ENCODE assay signal across 8 mouse cellular contexts in genomic region chr17:25874721-25875170, GRCm38 (mm10). TPM values are rescaled to one million over a fixed set of nuclear protein-coding genes. Genes with fewer than 3 reads are reported as not detected.
DNase-seq lines count a peak whose midpoint lies in the region; ATAC-seq and TF ChIP-seq lines count a peak whose summit lies in the region.

TSS of gene Mettl26 (plus strand) at chr17:25875074.

- DNase-seq in adipocyte (ENCODE audit: low spot score) = peak; percentile 93
- peak; percentile 83 to 91 for DNase-seq in gastrocnemius, adult 8-10 months (ENCODE audit: low spot score in 2 of 2)
- DNase-seq in hindbrain, postnatal 0 days (ENCODE audit: low spot score) = peak; percentile 95
- DNase-seq in left cerebral cortex, adult 18-20 months (ENCODE audit: low spot score in 2 of 2) = peak; percentile 96 to 100
- DNase-seq in lung, postnatal 4 days = peak; percentile 90 to 93
- peak; percentile 91 for DNase-seq in retina, postnatal 1 day
- DNase-seq in thymus, postnatal 4 days = peak; percentile 96

- peak within 1 kb of the TSS; percentile 79 for H3K9ac ChIP-seq in hindbrain, postnatal 0 days (replicated peaks; ENCODE audit: low read length)

- no peak for TF ChIP-seq CTCF in cortical plate, adult 2 months (IDR thresholded peaks at IDR 0.05; ENCODE audit: extremely low read depth, insufficient read depth, low read length)
- TF ChIP-seq CTCF in hindbrain, postnatal 0 days (IDR thresholded peaks at IDR 0.05; ENCODE audit: low read depth) = peak; percentile 29; the same call in 1 of the 2 replicates

- no peaks in the 10 kb centered on the region for H3K27me3 ChIP-seq in hindbrain, postnatal 0 days (ENCODE audit: insufficient read depth, low read length)

- peak within 1 kb of the TSS; percentile 80 for H3K4me2 ChIP-seq in hindbrain, postnatal 0 days (ENCODE audit: low read depth, low read length)

- H3K9me3 ChIP-seq in hindbrain, postnatal 0 days (ENCODE audit: low read length) = no peaks in the 10 kb centered on the region

- peaks cover 10% of the 10 kb centered on the region; the same call in 1 of the 2 replicates for H3K36me3 ChIP-seq in hindbrain, postnatal 0 days (ENCODE audit: insufficient read depth, low read length)

- WGBS in hindbrain, postnatal 0 days = 0% methylated on average over 25 of the region's 25 CpGs

- peaks cover 5% of the 10 kb centered on the region; the same call in 1 of the 2 replicates for H3K4me1 ChIP-seq in cortical plate, adult 2 months (ENCODE audit: control insufficient read depth, insufficient read depth, low read length)
- H3K4me1 ChIP-seq in hindbrain, postnatal 0 days (ENCODE audit: insufficient read depth, low read length) = peaks cover 13% of the 10 kb centered on the region; the same call in 1 of the 2 replicates

- peak within 1 kb of the TSS; percentile 94 for H3K4me3 ChIP-seq in cortical plate, adult 2 months (ENCODE audit: insufficient read depth, low read length)
- peak within 1 kb of the TSS; percentile 69 for H3K4me3 ChIP-seq in hindbrain, postnatal 0 days (ENCODE audit: low read length)

- H3K27ac ChIP-seq in cortical plate, adult 2 months (ENCODE audit: insufficient read depth, low read length) = peak within 1 kb of the TSS; percentile 82
- peak within 1 kb of the TSS; percentile 96 for H3K27ac ChIP-seq in hindbrain, postnatal 0 days

- peak; percentile 68 for ATAC-seq in hindbrain, postnatal 0 days

- TF ChIP-seq POLR2A in cortical plate, adult 2 months (IDR thresholded peaks at IDR 0.05; ENCODE audit: extremely low read depth, insufficient read depth, low read length) = no peak

RNA-seq across cellular contexts. Expression of gene Mettl26, which starts in this region (rescaled TPM):
- 76.5 and 79.2 TPM in 2 replicates for polyA plus RNA-seq in cortical plate, adult 2 months (2012; rRNA removed)
- 10 to 100 TPM; 27.4 to 42.1 (median 31.3) TPM for total RNA-seq in gastrocnemius, adult 8-10 months (2022)
- total RNA-seq in hindbrain, postnatal 0 days (2014; rRNA removed) = 50.0 and 63.1 TPM in 2 replicates
- polyA plus RNA-seq in hindbrain, postnatal 0 days (2015; fragmentation: Nextera tagmentation; extraction: Ambion mirVana) = 62.9 and 64.8 TPM in 2 replicates
- total RNA-seq in left cerebral cortex, adult 18-20 months (2021) = 10 to 100 TPM; 38.7 to 40.2 TPM

Comparison
In these comparisons a context has a peak if more than half of its experiments do, and no peak if none do; other contexts are left out.
1. Peak in every context shown above with its lines: DNase-seq, ATAC-seq, H3K4me3 ChIP-seq and H3K27ac ChIP-seq.